Mouse (Mus musculus) cerebellum, adult 18-20 months (tissue): ENCODE data around the gene Eid1.

Source experiments
- DNase-seq, 2 experiments: peaks; one replicate each; pipeline ENCODE4 v3.0.0; 2021

Eid1 gene

DNA sequence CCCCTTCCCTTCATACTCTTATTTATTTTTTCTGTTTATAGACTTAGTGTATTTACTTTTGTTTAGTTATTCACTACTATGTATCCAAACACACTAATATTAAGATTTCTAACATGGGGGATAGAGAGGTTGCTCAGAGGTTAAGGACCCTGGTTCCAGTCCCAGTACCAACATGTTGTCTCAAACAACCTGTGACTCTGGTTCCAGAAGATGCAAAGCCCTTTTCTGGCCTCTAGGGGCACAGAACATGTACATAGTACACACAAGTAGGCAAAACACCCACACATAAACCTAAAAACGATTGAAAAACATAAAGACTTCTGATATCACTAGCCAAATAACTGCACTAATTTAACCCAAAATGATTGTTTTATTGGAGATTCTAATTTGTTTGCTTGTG lies 2.0 kb upstream of the Eid1 start:
- DNase-seq: no peak

DNA sequence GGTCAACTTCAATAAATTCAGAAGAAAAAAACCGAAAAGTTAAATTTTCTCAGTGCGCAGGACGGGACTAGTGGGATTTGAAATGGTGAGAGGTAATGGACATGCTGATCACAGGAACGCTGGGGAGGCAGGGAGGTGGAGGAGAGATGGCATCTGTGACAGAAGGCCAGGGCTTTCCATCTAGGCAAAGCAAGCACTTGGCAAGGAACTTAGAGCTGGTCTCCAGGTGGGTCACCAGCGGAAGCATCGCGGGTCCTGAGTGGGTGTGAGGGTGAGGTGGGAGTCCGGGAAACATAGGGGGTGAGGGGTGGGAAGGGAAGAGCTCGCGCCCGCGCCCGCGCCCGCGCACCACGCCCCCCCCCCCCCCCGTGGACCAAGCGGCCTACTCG lies 333 bp upstream of the Eid1 start:
- DNase-seq: peak in 1 of 2 experiments; percentile 74

GRCm38 (mm10) chr2:125681811-125682210 lies 8.9 kb downstream of the Eid1 start:
- no peak for DNase-seq

DNA sequence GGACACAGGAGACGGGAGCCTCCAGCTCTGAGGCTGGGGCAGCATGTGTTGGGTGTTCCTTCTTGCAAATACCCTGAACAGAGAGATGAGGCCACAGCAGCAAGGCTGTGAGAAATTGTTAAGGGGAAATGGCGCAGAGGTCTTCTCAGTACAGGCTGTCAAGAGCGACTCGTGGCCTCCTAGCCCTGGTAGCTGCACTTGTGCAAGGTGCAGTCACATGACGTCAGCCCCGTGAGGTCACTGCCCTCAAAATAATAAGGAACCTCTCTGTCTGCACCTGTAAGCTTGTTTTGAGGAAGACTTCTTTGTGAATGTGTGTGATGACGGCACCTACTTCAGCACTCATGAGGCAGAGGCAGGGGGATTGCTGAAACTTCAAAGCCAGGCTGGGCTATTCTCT lies 11.0 kb downstream of the Eid1 start:
- DNase-seq: no peak

DNA sequence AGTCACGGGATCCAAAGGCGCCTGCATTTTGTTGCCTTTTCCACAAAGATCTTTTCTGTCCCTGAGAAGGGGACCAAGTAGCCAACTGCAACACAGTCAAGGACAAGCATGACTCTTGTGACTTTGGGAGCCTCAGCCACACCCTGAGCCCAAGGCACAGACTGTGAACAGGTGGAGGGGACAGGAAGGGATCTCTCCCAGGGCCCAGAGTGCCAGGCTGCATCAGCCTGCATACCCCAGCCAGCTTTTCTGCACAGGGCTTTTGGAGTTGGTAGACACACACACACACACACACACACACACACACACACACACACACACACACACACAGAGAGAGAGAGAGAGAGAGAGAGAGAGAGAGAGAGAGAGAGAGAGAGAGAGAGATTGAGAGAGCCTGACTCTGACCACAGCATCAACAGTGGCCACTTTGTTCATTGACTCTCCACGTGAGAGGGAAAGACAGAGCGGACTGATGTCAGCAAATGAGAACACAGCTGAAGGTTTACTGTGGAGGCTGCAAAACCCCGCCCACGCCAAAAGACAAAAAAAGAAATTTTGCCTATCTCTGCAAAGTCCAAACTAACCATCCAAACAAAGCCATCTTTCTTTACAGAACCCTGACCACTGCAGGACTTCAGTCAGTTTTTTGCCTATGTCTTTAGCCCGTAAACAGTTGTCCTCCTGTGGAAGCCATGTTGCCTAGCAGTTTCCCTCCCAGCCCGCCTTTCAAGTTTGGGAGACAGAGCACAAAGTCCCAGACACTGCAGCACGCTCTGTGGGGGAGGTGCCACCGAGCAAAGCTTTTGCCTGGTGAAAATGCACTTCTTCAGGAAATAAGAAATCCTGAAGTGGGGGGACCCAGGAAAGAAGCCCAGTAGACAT lies 11.9 kb downstream of the Eid1 start:
- DNase-seq: no peak

DNA sequence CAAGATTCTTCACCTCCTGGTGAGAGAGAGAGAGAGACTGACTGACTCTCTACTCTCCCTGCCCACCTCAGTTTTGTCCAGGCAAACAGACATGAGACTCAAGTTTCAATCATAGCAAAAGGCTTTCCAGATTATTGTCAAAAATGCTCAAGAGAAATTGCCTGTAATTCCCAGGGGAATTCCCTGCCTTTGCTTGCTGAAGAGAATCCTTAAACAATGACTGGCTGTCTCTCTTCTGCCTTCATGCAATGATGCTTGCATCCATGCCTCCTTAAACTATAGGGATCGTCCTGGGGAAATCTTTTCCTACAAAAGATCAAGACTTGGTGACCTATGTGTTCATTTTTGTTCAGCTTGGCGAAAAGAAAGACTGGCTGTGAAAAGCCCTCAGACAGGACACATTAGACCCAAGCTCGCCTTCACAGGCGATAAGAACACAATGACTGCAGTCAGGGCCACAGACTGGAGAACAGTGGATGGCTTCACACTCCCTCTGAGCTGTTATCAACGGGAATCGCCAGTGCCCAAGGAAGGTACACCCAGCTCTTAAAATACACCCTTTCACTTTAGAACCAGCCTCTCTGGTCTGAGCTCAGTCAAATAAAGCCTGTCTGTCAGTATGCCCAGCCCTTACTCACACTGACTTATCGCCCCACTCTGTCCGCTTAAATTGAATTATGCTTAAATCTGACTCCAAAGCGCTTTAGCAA lies 12.7 kb downstream of the Eid1 start:
- DNase-seq: no peak

- DNase-seq: no peak
Observed at GRCm38 (mm10) chr2:125692010-125692409, 19.1 kb downstream of the Eid1 start.

DNA sequence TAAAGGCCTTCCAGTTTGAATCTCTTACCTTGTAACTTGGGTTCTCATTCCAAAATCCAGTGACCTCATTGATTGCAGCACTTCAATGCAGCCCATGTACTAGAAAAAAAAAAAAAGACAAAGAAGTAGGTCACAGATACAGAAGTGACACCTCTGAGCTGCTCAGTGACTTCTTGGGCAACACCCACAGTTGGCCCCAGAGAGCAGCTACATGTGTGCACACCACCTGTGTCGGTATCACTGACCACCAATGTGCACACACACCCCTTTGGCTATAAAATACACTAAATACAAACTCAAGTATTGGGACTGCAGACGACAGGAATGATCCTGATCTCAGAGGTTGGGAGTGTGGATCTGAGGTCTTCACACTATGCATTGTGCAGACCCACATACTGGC lies 21.9 kb downstream of the Eid1 start:
- no peak for DNase-seq

GRCm38 (mm10) chr2:125696219-125696618 lies 23.3 kb downstream of the Eid1 start:
- DNase-seq: no peak

DNA sequence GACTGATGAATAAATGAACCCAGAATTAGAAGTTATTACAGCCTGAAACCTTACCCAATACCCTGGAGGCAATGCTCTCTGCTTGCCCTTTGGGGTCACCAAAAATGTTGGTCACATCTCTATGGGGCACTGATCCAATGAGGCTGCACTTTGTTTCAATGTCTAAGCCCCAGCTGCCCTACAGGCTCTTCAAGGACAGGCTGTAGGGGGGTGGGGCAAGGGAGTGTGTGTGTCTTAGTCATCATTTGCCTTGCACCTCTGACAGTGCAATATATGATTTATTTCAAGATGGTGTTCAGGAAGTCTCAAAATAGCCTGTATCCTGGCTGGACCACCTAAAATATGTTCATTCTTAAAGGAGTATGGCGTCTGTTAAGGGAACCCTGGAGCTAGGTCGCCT lies 28.7 kb downstream of the Eid1 start:
- DNase-seq: no peak

GRCm38 (mm10) chr2:125702851-125703250 lies 30.0 kb downstream of the Eid1 start:
- DNase-seq: no peak

DNA sequence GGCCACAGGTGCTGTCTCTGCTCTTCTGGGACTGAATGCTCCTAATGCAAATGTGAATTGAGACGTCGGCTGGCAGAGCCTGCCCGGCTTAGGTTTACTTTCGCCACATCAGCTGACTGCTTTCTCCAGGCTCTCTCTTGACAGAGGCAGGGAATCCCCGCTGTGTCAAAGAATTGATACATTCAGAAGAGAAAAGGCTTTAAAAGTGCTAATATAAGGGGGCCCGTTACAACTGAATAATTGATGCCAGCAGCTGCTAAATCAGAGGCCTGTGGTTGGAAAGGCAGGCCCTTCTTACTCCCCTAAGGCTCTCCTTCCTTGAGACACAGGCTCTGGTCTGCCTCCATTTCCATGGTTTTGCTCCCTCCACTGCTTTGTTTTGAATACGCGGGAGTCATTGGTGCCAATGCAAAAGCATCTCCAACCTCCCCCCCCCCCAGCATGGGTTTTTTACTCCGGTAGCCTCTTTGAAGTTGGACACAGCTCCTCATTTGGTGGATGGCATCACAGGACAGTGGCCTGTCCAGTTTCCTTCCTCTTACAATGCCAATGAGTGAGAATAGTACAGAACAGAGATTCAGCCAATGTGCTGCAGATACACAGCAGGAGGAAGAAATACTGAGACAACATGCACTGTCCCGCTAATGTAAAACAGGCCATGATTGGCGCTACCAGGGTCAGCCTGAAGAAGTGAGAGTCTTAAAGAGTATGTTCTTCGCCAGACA lies 32.2 kb downstream of the Eid1 start:
- DNase-seq: no peak

DNA sequence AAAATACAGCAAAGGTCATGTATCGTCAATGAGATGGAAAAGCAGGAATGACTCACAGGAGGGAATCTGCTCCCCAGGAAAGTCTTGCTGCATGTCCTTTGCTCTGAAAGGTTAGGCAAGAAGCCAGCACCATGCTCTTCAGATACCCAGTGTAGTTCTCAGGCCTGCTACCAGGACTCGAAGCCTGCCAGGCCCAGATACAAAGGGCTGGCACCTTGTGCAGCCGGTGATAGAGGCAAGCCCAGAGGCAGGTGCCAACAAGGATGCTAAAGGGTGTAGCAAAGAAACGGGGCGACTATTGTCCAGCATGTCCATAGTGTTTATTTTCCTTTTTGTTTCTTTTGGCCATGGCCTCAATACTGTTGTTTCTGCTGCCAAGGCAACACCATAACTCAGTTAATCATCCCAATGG lies 33.6 kb downstream of the Eid1 start:
- DNase-seq: no peak

DNA sequence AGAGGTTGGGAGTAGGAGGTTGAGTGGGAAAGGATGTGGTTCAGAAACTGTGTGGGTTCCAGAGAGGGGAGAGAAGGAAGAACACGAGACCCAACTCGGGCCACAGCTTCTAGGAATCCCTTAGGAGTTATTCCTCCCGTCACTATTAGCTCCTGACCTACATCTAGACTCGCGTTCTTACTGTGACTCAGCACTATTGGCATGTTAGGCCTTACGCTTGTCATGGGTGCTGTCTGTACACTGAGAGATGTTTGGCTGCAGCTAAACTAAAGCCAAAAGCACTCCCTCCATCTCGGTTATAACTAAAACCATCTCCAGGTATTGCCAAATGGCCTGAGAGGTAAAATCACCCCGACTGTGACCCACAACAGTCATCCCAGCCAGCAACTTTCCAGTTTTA lies 43.7 kb downstream of the Eid1 start:
- DNase-seq: no peak

- DNase-seq: peak in 1 of 2 experiments; percentile 49
Observed at GRCm38 (mm10) chr2:125723086-125723407, 50.2 kb downstream of the Eid1 start.

DNA sequence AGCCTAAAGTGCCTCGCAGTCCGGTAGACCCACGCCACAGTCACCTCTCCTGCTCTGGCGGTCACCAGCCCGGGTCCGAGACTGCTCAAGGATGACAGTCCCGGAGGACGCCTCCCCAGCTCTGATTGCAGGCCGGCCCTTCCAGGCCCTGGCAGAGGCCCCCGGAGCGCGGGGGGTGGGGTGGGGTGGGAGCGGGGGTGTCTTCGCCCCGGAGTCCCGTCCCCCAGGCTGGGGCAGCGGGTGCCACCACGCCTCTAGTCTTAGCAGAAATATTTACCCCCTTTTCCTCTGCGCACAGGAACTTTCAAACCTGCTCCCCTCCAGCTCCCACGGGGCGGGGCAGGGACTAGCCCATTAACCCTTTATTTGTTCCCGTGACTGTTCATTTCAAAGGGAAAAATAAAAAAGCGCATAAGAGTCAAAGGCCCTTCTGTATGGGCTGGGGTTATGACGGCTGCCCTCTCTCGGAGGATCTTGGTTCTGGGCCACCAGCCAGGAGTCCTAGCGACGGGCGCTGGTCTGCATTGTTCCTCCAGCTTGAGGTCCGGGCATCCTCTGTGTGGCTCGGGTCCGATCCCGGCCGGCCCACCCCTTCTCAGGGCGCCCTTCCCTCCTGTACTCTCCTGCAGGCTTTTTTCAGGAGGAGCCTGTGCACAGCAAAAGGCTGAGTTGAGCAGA lies 50.7 kb downstream of the Eid1 start:
- DNase-seq: peak; percentile 70 to 72

- peak; percentile 38 to 44 for DNase-seq
Observed at GRCm38 (mm10) chr2:125724086-125724430, 51.2 kb downstream of the Eid1 start, which contains the start of gene Shc4. Gene Shc4 (minus strand): TSS chr2:125724148.
